Mouse (Mus musculus) embryonic facial prominence, embryonic 10.5 days (tissue): ENCODE data around the gene Rhbdd3. TPM values are rescaled to one million over a fixed set of nuclear protein-coding genes. Genes with fewer than 3 reads are reported as not detected.

ENCODE experiments used
- DNase-seq: peaks from one replicate; pipeline ENCODE4 v3.0.0-alpha.2; 2017; ENCODE audit warnings: low spot score
- H3K27ac ChIP-seq: fragments of 300-500 bp; sonication (generic); replicated peaks from 2 replicates; pipeline ENCODE4 v1.5.1; 2016; ENCODE audit warnings: mild to moderate bottlenecking
- H3K27me3 ChIP-seq: fragments of 300-500 bp; sonication (generic); replicated peaks from 2 replicates; pipeline ENCODE4 v1.6.1; 2016; ENCODE audit warnings: low read depth, mild to moderate bottlenecking; ENCODE audit not compliant: poor library complexity, severe bottlenecking
- H3K36me3 ChIP-seq: fragments of 300-500 bp; sonication (generic); replicated peaks from 2 replicates; pipeline ENCODE4 v1.6.1; 2016; ENCODE audit warnings: mild to moderate bottlenecking, moderate library complexity
- H3K4me1 ChIP-seq: fragments of 300-500 bp; sonication (generic); 2 replicates; pipeline ENCODE4 v1.6.1; 2016
- H3K4me3 ChIP-seq: fragments of 300-500 bp; sonication (generic); 2 replicates; pipeline ENCODE4 v1.5.1; 2016; ENCODE audit warnings: mild to moderate bottlenecking, moderate library complexity
- H3K9me3 ChIP-seq: fragments of 300-500 bp; sonication (generic); 2 replicates; pipeline ENCODE4 v1.6.1; 2016; ENCODE audit warnings: mild to moderate bottlenecking
- WGBS: fragments of 180-500 bp; shearing (Covaris S2); methylation state at CpG from one replicate; pipeline ENCODE4 v1.1.7; 2016; 5-methylcytosine and 5-hydroxymethylcytosine counted together
- polyA plus RNA-seq: library from polyadenylated mRNA; unstranded; fragments of >200 nt; fragmentation: Nextera tagmentation; extraction: Ambion mirVana; gene quantifications from 2 replicates; pipeline ENCODE4 v1.2.1, GENCODE M21; 2016

The Rhbdd3 gene
- polyA plus RNA-seq, 1 experiment from 2014 or later: 30.8 TPM

- H3K27ac ChIP-seq: no peak overlapping the region
- no peak for DNase-seq
- H3K36me3 ChIP-seq: peaks cover 34% of the 10 kb centered on the region
- H3K27me3 ChIP-seq: no peaks in the 10 kb centered on the region
- WGBS: 95% methylated on average over 4 of the region's 4 CpGs
- no peak overlapping the region for H3K4me3 ChIP-seq
- H3K9me3 ChIP-seq: no peaks in the 10 kb centered on the region
- peaks cover 21% of the 10 kb centered on the region for H3K4me1 ChIP-seq
Observed at GRCm38 (mm10) chr11:5103986-5104509, 5.3 kb downstream of the Rhbdd3 start.

- H3K36me3 ChIP-seq: peaks cover 19% of the 10 kb centered on the region
- H3K27ac ChIP-seq: no peak overlapping the region
- DNase-seq: no peak
- no peak overlapping the region for H3K4me3 ChIP-seq
- H3K27me3 ChIP-seq: no peaks in the 10 kb centered on the region
- 75% methylated on average over 8 of the region's 8 CpGs for WGBS
- H3K4me1 ChIP-seq: no peaks in the 10 kb centered on the region
- no peaks in the 10 kb centered on the region for H3K9me3 ChIP-seq
Observed at GRCm38 (mm10) chr11:5109441-5109840, 10.7 kb downstream of the Rhbdd3 start.

- no peak for DNase-seq
- Histone ChIP-seq H3K36me3 (peaks cover 2% of the 10 kb centered on the region; the same call in 1 of the 2 replicates), H3K4me1 (peaks cover 5% of the 10 kb centered on the region; the same call in 1 of the 2 replicates), H3K9me3 (no peaks in the 10 kb centered on the region), H3K27me3 (no peaks in the 10 kb centered on the region), H3K27ac (no peak overlapping the region), H3K4me3 (no peak overlapping the region)
- WGBS: 84% methylated on average over 7 of the region's 7 CpGs
Observed at GRCm38 (mm10) chr11:5113645-5114044, 14.9 kb downstream of the Rhbdd3 start.

GRCm38 (mm10) chr11:5114931-5115581, 16.3 kb downstream of the Rhbdd3 start:
- Histone ChIP-seq H3K36me3 (no peaks in the 10 kb centered on the region), H3K27ac (peak overlapping the region; percentile 70), H3K27me3 (no peaks in the 10 kb centered on the region), H3K9me3 (no peaks in the 10 kb centered on the region), H3K4me1 (peaks cover 5% of the 10 kb centered on the region; the same call in 1 of the 2 replicates), H3K4me3 (peak overlapping the region; percentile 28; the same call in 1 of the 2 replicates)
- peak; percentile 89 for DNase-seq
- 28% methylated on average over 13 of the region's 13 CpGs for WGBS

GRCm38 (mm10) chr11:5125713-5126112, 27.0 kb downstream of the Rhbdd3 start:
- Histone ChIP-seq H3K27me3 (no peaks in the 10 kb centered on the region), H3K27ac (no peak overlapping the region), H3K4me1 (peaks cover 19% of the 10 kb centered on the region), H3K36me3 (peaks cover 4% of the 10 kb centered on the region; the same call in 1 of the 2 replicates), H3K4me3 (no peak overlapping the region), H3K9me3 (no peaks in the 10 kb centered on the region)
- no peak for DNase-seq
- 87% methylated on average over 4 of the region's 4 CpGs for WGBS

GRCm38 (mm10) chr11:5129035-5129480, 30.3 kb downstream of the Rhbdd3 start:
- peaks cover 21% of the 10 kb centered on the region for H3K4me1 ChIP-seq
- WGBS: 58% methylated on average over 5 of the region's 5 CpGs
- peak overlapping the region; percentile 69 for H3K27ac ChIP-seq
- H3K4me3 ChIP-seq: no peak overlapping the region
- no peaks in the 10 kb centered on the region for H3K9me3 ChIP-seq
- no peak for DNase-seq
- peaks cover under 1% of the 10 kb centered on the region; the same call in 1 of the 2 replicates for H3K36me3 ChIP-seq
- H3K27me3 ChIP-seq: no peaks in the 10 kb centered on the region

GRCm38 (mm10) chr11:5130111-5130665, 31.5 kb downstream of the Rhbdd3 start:
- 60% methylated on average over 4 of the region's 4 CpGs for WGBS
- no peaks in the 10 kb centered on the region for H3K36me3 ChIP-seq
- H3K27ac ChIP-seq: peak overlapping the region; percentile 2; the same call in 1 of the 2 replicates
- H3K4me3 ChIP-seq: no peak overlapping the region
- H3K4me1 ChIP-seq: peaks cover 26% of the 10 kb centered on the region
- DNase-seq: no peak
- H3K9me3 ChIP-seq: no peaks in the 10 kb centered on the region
- 0 out of 2 replicates have a peak, but pooled peaks cover 1% of the 10 kb centered on the region for H3K27me3 ChIP-seq

GRCm38 (mm10) chr11:5132751-5133150, 34.0 kb downstream of the Rhbdd3 start:
- Histone ChIP-seq H3K4me1 (peaks cover 27% of the 10 kb centered on the region), H3K27me3 (0 out of 2 replicates have a peak, but pooled peaks cover 4% of the 10 kb centered on the region), H3K36me3 (no peaks in the 10 kb centered on the region), H3K27ac (no peak overlapping the region), H3K9me3 (no peaks in the 10 kb centered on the region), H3K4me3 (no peak overlapping the region)
- WGBS: 80% methylated on average over 4 of the region's 4 CpGs
- no peak for DNase-seq

GRCm38 (mm10) chr11:5135914-5136313, 37.2 kb downstream of the Rhbdd3 start:
- H3K9me3 ChIP-seq: no peaks in the 10 kb centered on the region
- peaks cover 24% of the 10 kb centered on the region for H3K4me1 ChIP-seq
- H3K27ac ChIP-seq: 0 out of 2 replicates have a peak overlapping the region, but pooled peaks have one; percentile 35
- 0 out of 2 replicates have a peak, but pooled peaks cover 4% of the 10 kb centered on the region for H3K27me3 ChIP-seq
- DNase-seq: no peak
- WGBS: 79% methylated on average over 11 of the region's 11 CpGs
- H3K36me3 ChIP-seq: no peaks in the 10 kb centered on the region
- no peak overlapping the region for H3K4me3 ChIP-seq

GRCm38 (mm10) chr11:5138642-5139041, 39.9 kb downstream of the Rhbdd3 start:
- Histone ChIP-seq H3K27ac (no peak overlapping the region), H3K9me3 (no peaks in the 10 kb centered on the region), H3K4me1 (peaks cover 22% of the 10 kb centered on the region), H3K27me3 (0 out of 2 replicates have a peak, but pooled peaks cover 4% of the 10 kb centered on the region), H3K36me3 (no peaks in the 10 kb centered on the region), H3K4me3 (no peak overlapping the region)
- 92% methylated on average over 2 of the region's 2 CpGs for WGBS
- no peak for DNase-seq

GRCm38 (mm10) chr11:5139372-5139771, 40.6 kb downstream of the Rhbdd3 start:
- H3K4me3 ChIP-seq: no peak overlapping the region
- WGBS: 74% methylated on average over 9 of the region's 9 CpGs
- H3K27me3 ChIP-seq: 0 out of 2 replicates have a peak, but pooled peaks cover 4% of the 10 kb centered on the region
- H3K9me3 ChIP-seq: no peaks in the 10 kb centered on the region
- H3K36me3 ChIP-seq: no peaks in the 10 kb centered on the region
- no peak for DNase-seq
- H3K27ac ChIP-seq: 0 out of 2 replicates have a peak overlapping the region, but pooled peaks have one; percentile 7
- peaks cover 22% of the 10 kb centered on the region for H3K4me1 ChIP-seq

GRCm38 (mm10) chr11:5140619-5141018, 41.9 kb downstream of the Rhbdd3 start:
- Histone ChIP-seq H3K9me3 (no peaks in the 10 kb centered on the region), H3K36me3 (no peaks in the 10 kb centered on the region), H3K27ac (no peak overlapping the region), H3K4me1 (peaks cover 19% of the 10 kb centered on the region), H3K4me3 (no peak overlapping the region), H3K27me3 (no peaks in the 10 kb centered on the region)
- no peak for DNase-seq
- 78% methylated on average over 8 of the region's 8 CpGs for WGBS
